Mouse (Mus musculus) spleen, adult 12 weeks (tissue): ENCODE data around the gene Btbd7.

ENCODE experiments used
- DNase-seq: peaks from one replicate; pipeline ENCODE4 v3.0.0; 2022; ENCODE audit warnings: low spot score

Btbd7 gene

GRCm38 (mm10) chr12:102730798-102731619 is 147.3 kb downstream of the Btbd7 start:
- no peak for DNase-seq
